Mouse (Mus musculus) neural tube, embryonic 15.5 days (tissue): ENCODE measurements around the gene Plekhh2. TPM values are rescaled to one million over a fixed set of nuclear protein-coding genes. Genes with fewer than 3 reads are reported as not detected.

Experiments
- ATAC-seq: fragments of 200-750 bp; cut with Nextera tagmentation; 2 replicates; pipeline ENCODE4 v1.8.0; 2017; ENCODE audit warnings: mild to moderate bottlenecking, moderate TSS enrichment, moderate library complexity; ENCODE audit not compliant: low FRiP score
- H3K27ac ChIP-seq: fragments of 300-500 bp; sonication (generic); replicated peaks from 2 replicates; pipeline ENCODE4 v1.5.1; 2015; ENCODE audit warnings: mild to moderate bottlenecking, inconsistent platforms
- H3K27me3 ChIP-seq: fragments of 300-500 bp; sonication (generic); replicated peaks from 2 replicates; pipeline ENCODE4 v1.6.1; 2015; ENCODE audit warnings: inconsistent platforms
- H3K36me3 ChIP-seq: fragments of 300-500 bp; sonication (generic); 2 replicates; pipeline ENCODE4 v1.6.1; 2015; ENCODE audit warnings: inconsistent platforms
- H3K4me1 ChIP-seq: fragments of 300-500 bp; sonication (generic); 2 replicates; pipeline ENCODE4 v1.6.1; 2015; ENCODE audit warnings: inconsistent platforms
- H3K4me2 ChIP-seq: fragments of 300-500 bp; sonication (generic); 2 replicates; pipeline ENCODE4 v1.6.1; 2015; ENCODE audit warnings: inconsistent platforms, mild to moderate bottlenecking, moderate library complexity
- H3K4me3 ChIP-seq: fragments of 300-500 bp; sonication (generic); replicated peaks from 2 replicates; pipeline ENCODE4 v1.5.1; 2015; ENCODE audit warnings: mild to moderate bottlenecking, inconsistent platforms
- H3K9ac ChIP-seq: fragments of 300-500 bp; sonication (generic); replicated peaks from 2 replicates; pipeline ENCODE4 v1.6.1; 2015; ENCODE audit warnings: mild to moderate bottlenecking, inconsistent platforms
- H3K9me3 ChIP-seq: fragments of 300-500 bp; sonication (generic); replicated peaks from 2 replicates; pipeline ENCODE4 v1.6.1; 2016; ENCODE audit warnings: inconsistent platforms
- WGBS: fragments of 180-500 bp; shearing (Covaris S2); methylation state at CpG from one replicate; pipeline ENCODE4 v1.1.7; 2015; ENCODE audit warnings: mixed read lengths; 5-methylcytosine and 5-hydroxymethylcytosine counted together
- polyA plus RNA-seq: library from polyadenylated mRNA; unstranded; fragments of >200 nt; fragmentation: Nextera tagmentation; extraction: Ambion mirVana; gene quantifications from 2 replicates; pipeline ENCODE4 v1.2.1, GENCODE M21; 2015

Plekhh2 gene
- polyA plus RNA-seq, result 1.7 and 2.3 TPM in 2 replicates

DNA sequence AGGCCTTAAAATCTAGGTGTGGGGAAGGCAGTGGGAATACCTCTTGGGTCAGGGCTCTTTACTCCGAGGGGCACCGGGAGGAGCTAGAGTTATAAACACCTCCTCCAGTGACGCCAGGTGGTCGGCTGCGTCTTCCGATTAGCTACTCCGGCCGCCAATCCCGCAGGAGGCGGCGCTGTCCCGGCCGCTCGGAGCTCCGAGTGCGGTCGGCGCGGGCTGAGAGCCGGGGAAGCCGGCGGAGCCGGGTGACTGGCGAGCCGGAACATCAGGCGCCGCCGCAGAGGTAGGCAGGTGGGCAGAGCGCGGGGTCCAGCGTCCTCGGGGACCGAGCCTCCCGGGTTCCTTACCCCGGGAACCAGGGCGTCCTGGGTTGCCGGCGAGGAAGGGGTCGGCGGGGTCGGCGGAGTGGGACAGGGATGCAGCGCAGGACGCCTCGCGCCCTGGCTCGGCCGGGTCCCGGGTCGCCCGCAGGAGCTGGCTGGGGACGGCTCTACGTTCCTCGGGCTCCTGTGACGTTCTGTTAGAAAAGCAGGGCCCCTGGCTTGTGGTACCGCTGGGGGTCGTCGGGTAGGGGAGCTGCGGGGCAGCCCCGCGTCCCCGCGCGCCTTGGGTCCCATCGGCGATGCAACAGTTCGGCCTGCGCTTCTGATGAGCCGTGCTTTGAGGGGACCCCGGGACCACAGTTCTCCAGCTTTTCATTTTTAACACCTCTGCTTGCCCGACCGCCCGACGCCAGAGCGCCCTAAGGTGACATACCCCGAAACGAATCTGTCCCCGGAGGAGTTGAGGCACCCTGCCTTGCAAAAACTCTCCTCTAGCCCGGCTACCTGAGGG is at the start of gene Plekhh2:
TSS of gene Plekhh2 (plus strand) at position 214 of the 834 bp plus-strand sequence.
- no peaks in the 10 kb centered on the region for H3K27me3 ChIP-seq
- H3K27ac ChIP-seq, result peak within 1 kb of the TSS; percentile 60
- H3K36me3 ChIP-seq, result no peaks in the 10 kb centered on the region
- H3K4me3 ChIP-seq, result peak within 1 kb of the TSS; percentile 60
- WGBS, result under 1% methylated on average over 77 of the region's 79 CpGs
- peaks cover 16% of the 10 kb centered on the region for H3K4me1 ChIP-seq
- H3K9ac ChIP-seq, result peak within 1 kb of the TSS; percentile 75
- peak within 1 kb of the TSS; percentile 97 for H3K4me2 ChIP-seq
- peak; percentile 91 for ATAC-seq
- no peaks in the 10 kb centered on the region for H3K9me3 ChIP-seq

DNA sequence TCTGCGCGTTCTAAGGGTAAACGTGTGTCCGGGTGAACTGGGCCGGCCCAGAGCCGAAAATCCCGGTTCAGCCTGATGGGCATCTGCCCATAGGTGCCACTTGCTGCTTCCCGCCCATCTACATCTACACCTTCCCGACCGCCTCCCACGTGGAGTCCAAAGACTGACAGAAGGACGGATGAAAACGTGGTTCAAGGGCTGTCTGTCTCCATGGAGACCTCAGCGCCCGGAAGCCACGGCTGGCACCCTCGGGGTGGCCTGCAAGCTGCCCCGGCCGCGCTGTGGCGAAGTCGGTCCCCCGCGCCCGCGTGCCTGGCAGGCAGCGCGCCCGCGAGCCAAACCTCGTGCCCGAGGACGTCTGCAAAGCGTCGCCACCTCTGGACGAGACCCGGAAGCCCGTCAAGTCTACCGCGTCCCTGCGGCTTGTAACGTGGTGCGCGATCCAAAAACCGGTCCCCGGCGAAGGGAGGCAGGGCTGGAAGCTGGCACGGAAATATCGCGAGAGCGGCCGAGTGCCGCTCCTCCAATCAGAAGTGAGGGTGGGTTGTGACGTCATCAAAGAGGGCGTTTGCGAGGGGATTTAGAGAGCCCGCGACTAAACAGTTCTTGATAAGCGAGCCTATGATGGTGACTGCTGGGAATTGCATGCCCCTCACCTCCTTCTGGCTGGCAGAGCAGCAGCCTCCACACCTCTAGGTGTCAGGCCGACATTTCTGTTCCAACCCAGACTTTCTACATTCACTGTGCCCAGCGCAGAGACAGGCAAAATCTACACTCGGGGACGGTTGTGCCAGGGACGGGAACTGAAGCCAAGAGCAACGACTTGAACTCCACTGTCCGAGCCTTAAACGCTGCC is 45.7 kb upstream of the Plekhh2 start, which contains the start of gene Thada:
TSS of gene Thada (minus strand) at position 453 of the 856 bp plus-strand sequence.
- ATAC-seq, result peak; percentile 98
- H3K36me3 ChIP-seq, result peaks cover 3% of the 10 kb centered on the region
- H3K4me1 ChIP-seq, result peaks cover 19% of the 10 kb centered on the region
- H3K27ac ChIP-seq, result peak within 1 kb of the TSS; percentile 85
- peak within 1 kb of the TSS; percentile 86 for H3K9ac ChIP-seq
- peak within 1 kb of the TSS; percentile 79 for H3K4me2 ChIP-seq
- peak within 1 kb of the TSS; percentile 82 for H3K4me3 ChIP-seq
- no peaks in the 10 kb centered on the region for H3K27me3 ChIP-seq
- under 1% methylated on average over 67 of the region's 67 CpGs for WGBS
- H3K9me3 ChIP-seq, result no peaks in the 10 kb centered on the region

DNA sequence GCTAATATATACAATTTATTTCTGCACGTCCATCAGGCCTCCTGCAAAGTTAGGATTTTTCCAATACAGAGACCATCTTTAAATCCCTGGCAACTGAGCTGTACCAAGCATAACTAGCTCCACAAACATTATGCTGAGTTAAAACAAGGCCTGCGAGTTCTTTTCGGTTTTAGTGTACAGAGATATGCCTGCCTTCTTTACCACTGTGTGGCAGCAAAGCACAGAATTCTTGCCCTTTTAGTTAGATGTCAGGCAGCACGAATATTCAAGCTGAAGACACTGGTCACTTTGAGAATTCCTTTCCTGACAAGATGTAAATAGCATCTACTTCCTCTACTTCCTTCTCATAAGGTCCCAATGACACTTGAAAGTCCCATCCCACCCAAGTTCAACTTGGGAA is 37.4 kb upstream of the Plekhh2 start:
- H3K4me3 ChIP-seq, result no peak overlapping the region
- no peak overlapping the region for H3K27ac ChIP-seq
- no peaks in the 10 kb centered on the region for H3K36me3 ChIP-seq
- no peaks in the 10 kb centered on the region for H3K9me3 ChIP-seq
- H3K4me1 ChIP-seq, result no peaks in the 10 kb centered on the region
- no peak overlapping the region for H3K4me2 ChIP-seq
- ATAC-seq, result no peak
- no peak overlapping the region for H3K9ac ChIP-seq
- no peaks in the 10 kb centered on the region for H3K27me3 ChIP-seq
- 61% methylated on average over 4 of the region's 4 CpGs for WGBS

DNA sequence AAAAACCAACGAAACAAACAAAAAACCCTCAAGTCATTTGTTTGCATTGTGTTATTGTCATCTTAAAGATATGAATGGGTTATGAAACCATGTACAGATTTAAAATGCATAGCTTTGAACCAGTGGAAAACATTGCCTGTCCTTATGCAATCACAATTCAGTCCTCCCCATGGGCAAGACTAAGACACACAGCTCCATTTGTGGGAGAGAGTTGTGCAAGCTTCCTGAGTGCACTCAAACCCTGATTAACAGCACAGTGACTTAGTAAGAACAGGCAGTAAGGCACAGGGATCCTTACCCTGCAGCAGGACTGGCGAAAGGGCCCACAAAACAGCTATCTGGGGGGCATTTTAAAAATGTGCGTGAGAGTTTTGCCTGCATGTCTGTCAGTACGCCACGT is 34.5 kb upstream of the Plekhh2 start:
- Histone ChIP-seq H3K4me2 (no peak overlapping the region), H3K9ac (no peak overlapping the region), H3K27ac (no peak overlapping the region), H3K27me3 (no peaks in the 10 kb centered on the region), H3K9me3 (no peaks in the 10 kb centered on the region), H3K36me3 (no peaks in the 10 kb centered on the region), H3K4me1 (0 out of 2 replicates have a peak, but pooled peaks cover 4% of the 10 kb centered on the region), H3K4me3 (no peak overlapping the region)
- 91% methylated on average over 5 of the region's 5 CpGs for WGBS
- ATAC-seq, result no peak

DNA sequence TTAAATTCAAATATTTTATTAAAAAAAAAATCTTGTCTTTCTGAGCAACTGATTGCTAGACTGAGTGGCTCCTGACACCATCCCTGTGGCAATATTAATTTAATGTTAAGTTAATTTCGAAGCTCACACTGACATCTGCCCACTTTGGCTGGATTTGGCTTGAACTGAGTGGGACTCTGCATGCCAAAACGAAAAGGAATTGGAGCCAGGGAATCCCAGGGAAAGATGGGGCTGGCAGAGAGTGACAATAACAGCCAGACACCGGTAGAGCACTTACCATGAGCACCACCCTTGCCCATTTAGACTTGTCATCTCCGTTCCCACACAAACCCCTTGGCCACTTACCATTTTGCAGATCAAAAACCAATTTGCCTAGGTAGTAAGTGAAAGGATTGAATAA is 33.4 kb upstream of the Plekhh2 start:
- Histone ChIP-seq H3K9ac (no peak overlapping the region), H3K9me3 (no peaks in the 10 kb centered on the region), H3K27me3 (no peaks in the 10 kb centered on the region), H3K27ac (no peak overlapping the region), H3K36me3 (no peaks in the 10 kb centered on the region), H3K4me1 (0 out of 2 replicates have a peak, but pooled peaks cover 4% of the 10 kb centered on the region), H3K4me3 (no peak overlapping the region), H3K4me2 (no peak overlapping the region)
- no peak for ATAC-seq
- WGBS, result 77% methylated on average over 4 of the region's 4 CpGs

DNA sequence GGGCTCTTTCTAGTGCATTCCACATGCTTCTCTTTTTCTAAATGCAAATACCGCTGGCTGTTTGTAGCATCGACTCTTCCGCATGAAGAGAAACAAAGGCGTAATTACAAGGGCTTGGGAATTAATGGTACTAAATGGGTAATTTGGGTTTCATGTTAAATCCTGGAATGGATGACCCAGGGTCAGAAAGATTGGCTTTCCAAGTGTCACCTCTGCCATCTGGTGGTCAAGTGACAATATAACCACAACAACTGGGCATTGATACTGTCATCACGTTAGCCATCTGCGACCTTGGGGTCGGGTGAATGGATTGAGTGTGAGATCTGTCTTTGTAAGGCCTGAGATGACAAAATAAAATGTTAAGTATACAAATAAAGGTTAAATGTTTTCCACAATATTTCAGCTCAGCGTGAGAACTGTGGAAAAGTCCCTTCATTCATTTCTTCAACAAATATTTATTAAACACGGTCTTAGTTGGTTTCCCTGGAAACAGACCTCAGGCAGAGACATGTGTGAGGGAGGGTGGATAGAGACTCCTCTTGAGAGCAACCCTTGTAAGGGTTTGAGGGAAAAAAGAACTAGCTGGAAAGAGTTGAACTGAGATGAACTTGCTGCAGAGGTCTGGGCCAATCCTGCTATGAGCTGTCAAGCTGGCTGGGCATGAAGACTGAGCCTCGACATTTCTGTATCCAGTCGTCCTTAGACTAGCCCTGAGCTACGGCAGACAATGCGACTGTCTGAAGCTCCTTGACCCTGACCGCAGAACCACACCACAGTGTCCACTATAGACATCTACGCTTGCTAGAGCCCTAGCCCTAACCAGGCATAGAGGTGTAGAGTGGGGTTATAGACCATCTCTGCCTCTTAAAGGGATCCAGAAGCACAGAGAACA is 31.0 kb upstream of the Plekhh2 start:
- Histone ChIP-seq H3K27me3 (no peaks in the 10 kb centered on the region), H3K4me2 (no peak overlapping the region), H3K4me1 (0 out of 2 replicates have a peak, but pooled peaks cover 4% of the 10 kb centered on the region), H3K27ac (no peak overlapping the region), H3K4me3 (no peak overlapping the region), H3K36me3 (no peaks in the 10 kb centered on the region), H3K9ac (no peak overlapping the region), H3K9me3 (no peaks in the 10 kb centered on the region)
- 36% methylated on average over 15 of the region's 15 CpGs for WGBS
- no peak for ATAC-seq

DNA sequence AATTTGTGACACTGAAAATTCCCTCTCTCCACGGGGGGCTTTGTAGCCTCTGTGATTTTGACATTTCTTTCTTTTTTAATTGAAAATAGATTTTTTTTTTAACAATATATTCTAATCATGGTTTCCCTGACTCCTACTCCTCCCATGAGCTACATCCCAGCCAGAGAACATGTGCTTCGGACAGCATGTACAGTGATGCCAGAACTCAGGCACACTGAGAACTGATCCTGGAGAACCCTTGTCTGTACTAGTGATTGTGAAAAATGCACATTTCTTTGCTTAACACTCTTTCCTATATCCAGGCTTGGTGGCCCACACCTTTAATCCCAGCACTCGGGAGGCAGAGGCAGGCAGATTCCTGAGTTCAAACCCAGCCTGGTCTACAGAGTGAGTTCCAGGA is 28.9 kb upstream of the Plekhh2 start:
- no peak overlapping the region for H3K4me2 ChIP-seq
- 0 out of 2 replicates have a peak, but pooled peaks cover 4% of the 10 kb centered on the region for H3K4me1 ChIP-seq
- no peaks in the 10 kb centered on the region for H3K36me3 ChIP-seq
- H3K9me3 ChIP-seq, result no peaks in the 10 kb centered on the region
- no peak overlapping the region for H3K4me3 ChIP-seq
- 94% methylated on average over 3 of the region's 3 CpGs for WGBS
- no peak overlapping the region for H3K9ac ChIP-seq
- no peak overlapping the region for H3K27ac ChIP-seq
- ATAC-seq, result no peak
- H3K27me3 ChIP-seq, result no peaks in the 10 kb centered on the region

DNA sequence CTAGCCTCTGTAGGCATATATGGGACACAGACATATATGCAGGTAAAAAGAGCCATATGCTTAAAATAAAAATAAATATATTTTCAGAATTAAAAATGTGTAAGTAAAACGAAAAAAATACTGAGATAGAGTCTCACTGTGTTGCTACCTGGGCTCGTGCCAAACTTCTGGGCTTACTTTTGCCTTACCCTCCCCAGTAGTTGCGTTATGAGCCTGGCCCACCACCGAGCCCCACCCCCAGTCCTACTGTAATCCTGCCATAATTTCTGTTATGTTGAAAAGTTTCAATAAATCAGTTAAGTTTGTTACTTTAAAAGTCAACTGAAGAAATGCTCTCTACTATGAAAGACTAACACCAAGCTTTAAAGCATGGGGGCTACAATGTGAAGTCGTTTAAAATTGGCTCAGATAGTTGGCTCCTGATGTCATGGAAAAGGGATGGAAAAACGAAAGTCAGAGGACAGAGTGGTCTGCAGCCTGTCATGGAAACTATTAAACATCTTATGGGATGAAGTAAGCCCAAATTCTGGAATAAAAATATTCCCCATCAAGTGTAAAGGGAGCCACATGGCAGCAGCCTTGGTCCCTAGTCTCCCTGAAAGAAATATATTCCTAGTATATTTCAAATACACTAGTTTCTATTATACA is 27.9 kb upstream of the Plekhh2 start:
- Histone ChIP-seq H3K4me3 (no peak overlapping the region), H3K9ac (no peak overlapping the region), H3K4me1 (0 out of 2 replicates have a peak, but pooled peaks cover 4% of the 10 kb centered on the region), H3K4me2 (no peak overlapping the region), H3K27me3 (no peaks in the 10 kb centered on the region), H3K27ac (no peak overlapping the region), H3K9me3 (no peaks in the 10 kb centered on the region), H3K36me3 (no peaks in the 10 kb centered on the region)
- WGBS, result 77% methylated on average over 6 of the region's 6 CpGs
- no peak for ATAC-seq

DNA sequence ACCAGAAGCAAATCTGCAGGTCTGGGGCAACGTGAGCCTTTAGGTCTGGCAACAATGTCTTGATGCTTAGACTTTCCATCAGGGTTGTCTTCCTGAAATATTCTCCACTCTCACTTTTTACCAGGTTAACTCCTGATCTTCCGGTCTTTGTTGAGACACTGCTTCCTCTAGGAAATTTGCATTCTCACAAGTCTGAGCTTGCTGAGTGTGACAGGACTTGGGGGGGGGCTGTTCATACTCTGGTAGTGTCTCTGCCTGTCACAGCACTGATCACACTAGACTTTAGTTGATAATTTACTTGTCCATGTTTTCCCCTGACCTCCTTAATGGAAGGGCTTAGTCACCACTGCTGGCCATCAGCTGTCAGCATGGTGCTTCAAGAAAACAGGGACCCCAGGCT is 24.3 kb upstream of the Plekhh2 start:
- no peak overlapping the region for H3K4me3 ChIP-seq
- H3K4me2 ChIP-seq, result no peak overlapping the region
- H3K27me3 ChIP-seq, result no peaks in the 10 kb centered on the region
- H3K27ac ChIP-seq, result no peak overlapping the region
- H3K9me3 ChIP-seq, result no peaks in the 10 kb centered on the region
- no peaks in the 10 kb centered on the region for H3K4me1 ChIP-seq
- H3K36me3 ChIP-seq, result no peaks in the 10 kb centered on the region
- WGBS, result 89% methylated on average over 2 of the region's 2 CpGs
- H3K9ac ChIP-seq, result no peak overlapping the region
- ATAC-seq, result no peak

DNA sequence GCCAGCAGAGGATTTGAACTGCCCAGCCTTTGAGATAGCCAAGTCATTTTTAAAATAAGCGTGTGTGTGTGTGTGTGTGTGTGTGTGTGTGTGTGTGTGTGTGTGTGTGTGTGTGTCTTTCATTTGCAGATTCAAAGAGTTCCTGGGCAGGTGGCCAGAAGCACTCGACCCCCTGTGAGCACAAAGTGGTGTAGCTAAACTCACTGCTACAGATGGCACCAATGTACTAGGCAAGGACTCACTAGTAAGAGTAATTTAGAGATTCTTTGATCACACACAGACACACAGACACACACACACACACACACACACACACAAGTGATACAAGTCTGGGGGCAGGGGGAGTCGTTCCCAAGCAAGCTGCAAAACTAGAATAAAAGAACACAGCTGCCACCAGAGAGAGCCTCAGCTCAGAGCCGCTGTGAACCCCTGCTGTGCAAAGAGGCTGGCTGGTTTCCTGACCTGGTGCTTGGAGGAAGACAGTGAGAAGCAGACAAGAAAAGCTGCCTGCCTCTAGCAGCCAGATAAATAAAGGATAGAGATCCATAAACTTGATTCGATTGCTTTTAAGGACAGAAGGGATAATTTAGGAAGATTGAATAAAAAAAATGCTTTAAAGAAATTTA is 19.3 kb upstream of the Plekhh2 start:
- no peaks in the 10 kb centered on the region for H3K9me3 ChIP-seq
- no peaks in the 10 kb centered on the region for H3K27me3 ChIP-seq
- 19% methylated on average over 5 of the region's 5 CpGs for WGBS
- H3K36me3 ChIP-seq, result no peaks in the 10 kb centered on the region
- H3K27ac ChIP-seq, result no peak overlapping the region
- ATAC-seq, result no peak
- no peak overlapping the region for H3K9ac ChIP-seq
- H3K4me2 ChIP-seq, result no peak overlapping the region
- no peaks in the 10 kb centered on the region for H3K4me1 ChIP-seq
- no peak overlapping the region for H3K4me3 ChIP-seq
